Mouse (Mus musculus) embryonic facial prominence, embryonic 14.5 days (tissue): ENCODE data around the gene Slc26a10. TPM values are rescaled to one million over a fixed set of nuclear protein-coding genes. Genes with fewer than 3 reads are reported as not detected.

Experiments
- ATAC-seq: fragments of 200-750 bp; cut with Nextera tagmentation; 2 replicates; pipeline ENCODE4 v1.8.0; 2017; ENCODE audit warnings: low read depth, moderate number of reproducible peaks, moderate TSS enrichment
- DNase-seq: peaks from one replicate; pipeline ENCODE4 v3.0.0-alpha.2; 2015; ENCODE audit warnings: low spot score
- H3K27ac ChIP-seq: fragments of 300-500 bp; sonication (generic); replicated peaks from 2 replicates; pipeline ENCODE4 v1.5.1; 2014; ENCODE audit warnings: low read depth, mild to moderate bottlenecking, low read length, moderate library complexity
- H3K27me3 ChIP-seq: fragments of 300-500 bp; sonication (generic); replicated peaks from 2 replicates; pipeline ENCODE4 v1.6.1; 2014; ENCODE audit warnings: low read length; ENCODE audit not compliant: control insufficient read depth, insufficient read depth
- H3K36me3 ChIP-seq: fragments of 300-500 bp; sonication (generic); 2 replicates; pipeline ENCODE4 v1.6.1; 2014; ENCODE audit warnings: low read length, mixed read lengths; ENCODE audit not compliant: control insufficient read depth, insufficient read depth
- H3K4me1 ChIP-seq: fragments of 300-500 bp; sonication (generic); 2 replicates; pipeline ENCODE4 v1.6.1; 2014; ENCODE audit warnings: antibody characterized with exemption, low read length; ENCODE audit not compliant: control insufficient read depth, insufficient read depth
- H3K4me2 ChIP-seq: fragments of 300-500 bp; sonication (generic); 2 replicates; pipeline ENCODE4 v1.6.1; 2014; ENCODE audit warnings: low read depth, mild to moderate bottlenecking, low read length, moderate library complexity, mixed read lengths
- H3K4me3 ChIP-seq: fragments of 300-500 bp; sonication (generic); 2 replicates; pipeline ENCODE4 v1.5.1; 2014; ENCODE audit warnings: low read depth, mild to moderate bottlenecking, low read length
- H3K9ac ChIP-seq: fragments of 300-500 bp; sonication (generic); 2 replicates; pipeline ENCODE4 v1.6.1; 2014; ENCODE audit warnings: low read depth, mild to moderate bottlenecking, low read length, moderate library complexity, mixed read lengths
- H3K9me3 ChIP-seq: fragments of 300-500 bp; sonication (generic); 2 replicates; pipeline ENCODE4 v1.6.1; 2016; ENCODE audit warnings: low read length; ENCODE audit not compliant: control insufficient read depth
- WGBS: fragments of 180-500 bp; shearing (Covaris S2); extraction: QIAGEN DNeasy Blood & Tissue Kit; methylation state at CpG from one replicate; pipeline ENCODE4 v1.1.7; 2014; 5-methylcytosine and 5-hydroxymethylcytosine counted together
- polyA plus RNA-seq: library from polyadenylated mRNA; unstranded; fragments of >200 nt; fragmentation: Nextera tagmentation; extraction: Ambion mirVana; gene quantifications from 2 replicates; pipeline ENCODE4 v1.2.1, GENCODE M21; 2014

Gene Slc26a10
- polyA plus RNA-seq, 1 experiment from 2014 or later, result 0.86 TPM

- ATAC-seq (peak; percentile 54), DNase-seq (peak; percentile 88)
- 1% methylated on average over 24 of the region's 35 CpGs for WGBS
- Histone ChIP-seq H3K4me1 (peaks cover 26% of the 10 kb centered on the region), H3K36me3 (peaks cover 49% of the 10 kb centered on the region), H3K27me3 (no peaks in the 10 kb centered on the region), H3K9me3 (no peaks in the 10 kb centered on the region), H3K4me3 (peak within 1 kb of the TSS; percentile 74), H3K27ac (peak within 1 kb of the TSS; percentile 96), H3K4me2 (peak within 1 kb of the TSS; percentile 97), H3K9ac (peak within 1 kb of the TSS; percentile 88)
These were observed 9.4 kb upstream of the Slc26a10 start, which contains the start of gene Arhgef25 for GRCm38 (mm10) chr10:127189651-127190381. Arhgef25 (minus strand) TSS chr10:127190083.

- peak; percentile 58 for DNase-seq
These were observed 8.7 kb upstream of the Slc26a10 start for GRCm38 (mm10) chr10:127189116-127189650.

GRCm38 (mm10) chr10:127188465-127189115, 8.1 kb upstream of the Slc26a10 start:
- no peaks in the 10 kb centered on the region for H3K27me3 ChIP-seq
- H3K27ac ChIP-seq, result peak overlapping the region; percentile 96
- peak; percentile 91 for DNase-seq
- ATAC-seq, result peak; percentile 86
- H3K9me3 ChIP-seq, result no peaks in the 10 kb centered on the region
- H3K36me3 ChIP-seq, result peaks cover 56% of the 10 kb centered on the region
- peak overlapping the region; percentile 97 for H3K4me2 ChIP-seq
- peak overlapping the region; percentile 74 for H3K4me3 ChIP-seq
- peak overlapping the region; percentile 88 for H3K9ac ChIP-seq
- WGBS, result 0% methylated on average over 5 of the region's 46 CpGs
- H3K4me1 ChIP-seq, result peaks cover 20% of the 10 kb centered on the region

More at GRCm38 (mm10) chr10:127189116-127189650, 8.7 kb upstream of the Slc26a10 start:
- Histone ChIP-seq H3K27ac (peak overlapping the region; percentile 96), H3K4me1 (peaks cover 20% of the 10 kb centered on the region), H3K9me3 (no peaks in the 10 kb centered on the region), H3K4me2 (peak overlapping the region; percentile 97), H3K27me3 (no peaks in the 10 kb centered on the region), H3K9ac (peak overlapping the region; percentile 88), H3K4me3 (peak overlapping the region; percentile 74), H3K36me3 (peaks cover 54% of the 10 kb centered on the region)
- no peak for ATAC-seq
- WGBS, result 0% methylated on average over 18 of the region's 26 CpGs

GRCm38 (mm10) chr10:127188079-127188453, 7.6 kb upstream of the Slc26a10 start:
- ATAC-seq (no peak), DNase-seq (no peak)
- Histone ChIP-seq H3K9ac (peak overlapping the region; percentile 88), H3K36me3 (peaks cover 56% of the 10 kb centered on the region), H3K4me1 (peaks cover 20% of the 10 kb centered on the region), H3K9me3 (no peaks in the 10 kb centered on the region), H3K27me3 (no peaks in the 10 kb centered on the region), H3K4me3 (peak overlapping the region; percentile 74), H3K27ac (peak overlapping the region; percentile 96), H3K4me2 (peak overlapping the region; percentile 97)
- WGBS, result 2% methylated on average over 8 of the region's 21 CpGs

- WGBS, result 43% methylated on average over 9 of the region's 10 CpGs
- H3K9ac ChIP-seq, result peak overlapping the region; percentile 88
- peak overlapping the region; percentile 96; the same call in 1 of the 2 replicates for H3K27ac ChIP-seq
- peaks cover 56% of the 10 kb centered on the region for H3K36me3 ChIP-seq
- H3K27me3 ChIP-seq, result no peaks in the 10 kb centered on the region
- no peak for DNase-seq
- H3K4me2 ChIP-seq, result peak overlapping the region; percentile 97
- peaks cover 20% of the 10 kb centered on the region for H3K4me1 ChIP-seq
- H3K9me3 ChIP-seq, result no peaks in the 10 kb centered on the region
- peak overlapping the region; percentile 74 for H3K4me3 ChIP-seq
- no peak for ATAC-seq
These were observed 7.1 kb upstream of the Slc26a10 start for GRCm38 (mm10) chr10:127187371-127188078.

- peaks cover 16% of the 10 kb centered on the region for H3K4me1 ChIP-seq
- H3K36me3 ChIP-seq, result peaks cover 52% of the 10 kb centered on the region
- WGBS, result 88% methylated on average over 1 of the region's 1 CpGs
- peaks cover 5% of the 10 kb centered on the region; the same call in 1 of the 2 replicates for H3K27me3 ChIP-seq
- no peak overlapping the region for H3K9ac ChIP-seq
- no peak overlapping the region for H3K4me3 ChIP-seq
- no peaks in the 10 kb centered on the region for H3K9me3 ChIP-seq
- no peak for ATAC-seq
- no peak overlapping the region for H3K27ac ChIP-seq
- DNase-seq, result no peak
- no peak overlapping the region for H3K4me2 ChIP-seq
These were observed 6.0 kb upstream of the Slc26a10 start for GRCm38 (mm10) chr10:127186451-127186850.

GRCm38 (mm10) chr10:127185506-127185905, 5.1 kb upstream of the Slc26a10 start:
- Histone ChIP-seq H3K9me3 (no peaks in the 10 kb centered on the region), H3K27me3 (peaks cover 13% of the 10 kb centered on the region), H3K4me2 (no peak overlapping the region), H3K4me1 (peaks cover 6% of the 10 kb centered on the region), H3K9ac (no peak overlapping the region), H3K4me3 (no peak overlapping the region), H3K36me3 (peaks cover 46% of the 10 kb centered on the region), H3K27ac (no peak overlapping the region)
- ATAC-seq (no peak), DNase-seq (no peak)
- WGBS, result 81% methylated on average over 15 of the region's 15 CpGs

- H3K4me2 ChIP-seq, result no peak overlapping the region
- H3K9me3 ChIP-seq, result no peaks in the 10 kb centered on the region
- WGBS, result 67% methylated on average over 9 of the region's 9 CpGs
- H3K4me3 ChIP-seq, result no peak overlapping the region
- H3K27ac ChIP-seq, result no peak overlapping the region
- ATAC-seq, result no peak
- H3K9ac ChIP-seq, result no peak overlapping the region
- peaks cover 46% of the 10 kb centered on the region for H3K36me3 ChIP-seq
- DNase-seq, result peak; percentile 31
- peaks cover 16% of the 10 kb centered on the region for H3K27me3 ChIP-seq
- peaks cover 4% of the 10 kb centered on the region; the same call in 1 of the 2 replicates for H3K4me1 ChIP-seq
These were observed 4.7 kb upstream of the Slc26a10 start for GRCm38 (mm10) chr10:127185101-127185500.
